Mouse (Mus musculus): ENCODE data around the gene Acvr2a.
A peak's percentile ranks its signal among the peaks of the same experiment; 100 is the strongest.
"Not testable (repeated sequence)": the region's sequence is repeated elsewhere in the genome, so short reads cannot be mapped to it uniquely, and the experiment has no call there.

The Acvr2a gene

DNA sequence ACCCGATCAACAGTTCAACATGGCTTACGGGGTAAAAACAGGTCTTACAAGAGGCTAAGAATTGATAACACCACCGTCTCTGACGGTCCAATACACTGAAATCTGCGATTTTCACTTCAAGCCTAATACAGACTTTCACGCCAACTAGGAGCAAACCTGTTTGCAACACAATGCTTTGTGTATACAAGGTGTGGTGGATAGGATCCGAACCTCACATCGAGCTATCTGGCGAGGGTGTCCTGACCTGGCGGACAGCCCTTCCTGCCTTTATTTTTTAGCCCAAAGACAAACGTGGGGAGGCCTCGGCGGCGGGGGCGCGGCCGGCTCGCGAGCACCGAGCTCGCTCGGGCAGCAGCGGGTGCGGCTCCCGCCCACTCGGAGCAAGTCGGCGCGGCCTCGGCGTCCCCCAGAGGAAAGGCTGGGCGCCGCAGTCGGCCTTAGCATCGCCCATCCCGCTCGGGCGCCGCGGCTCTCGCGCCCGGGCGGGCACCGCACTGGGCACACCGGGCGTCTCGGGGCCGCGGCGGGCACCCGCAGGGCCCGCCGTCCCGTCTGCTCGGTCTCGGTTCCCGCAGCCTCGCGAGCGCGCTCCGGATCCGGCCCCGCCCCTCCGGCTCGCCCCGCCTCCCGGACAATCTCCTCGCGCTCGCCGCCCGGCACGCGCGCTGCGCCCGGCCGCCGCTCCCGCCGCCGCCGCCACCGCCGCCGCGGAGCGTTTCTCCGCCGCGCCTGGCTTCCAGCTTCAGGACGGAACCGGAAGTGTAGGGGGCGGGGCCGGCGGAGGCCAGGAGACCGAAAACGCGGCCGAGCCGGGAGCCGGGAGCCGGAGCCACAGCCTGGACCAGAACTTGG is at the start of gene Acvr2a:
Gene Acvr2a (plus strand): TSS at position 739 of the 852 bp plus-strand sequence.
- peak; percentile 96 to 97 for DNase-seq

DNA sequence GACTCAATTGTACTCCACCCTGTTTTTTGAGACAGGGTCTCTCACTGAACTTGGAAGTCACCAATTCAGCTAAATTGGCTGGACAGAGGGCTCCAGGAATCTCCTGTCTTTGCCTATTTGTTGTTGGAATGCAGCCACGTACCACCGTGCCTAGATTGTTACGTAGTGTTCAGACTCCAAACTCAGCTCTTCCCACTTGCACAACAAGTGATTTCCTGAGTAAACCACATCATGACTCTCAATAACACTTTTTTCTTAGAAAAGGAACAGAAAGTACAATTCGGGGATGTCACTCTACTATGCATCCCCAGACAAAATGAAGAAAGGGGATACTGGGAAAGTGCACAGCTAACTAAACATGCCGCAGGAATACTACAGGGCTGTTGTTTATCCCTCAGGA is 47.4 kb upstream of the Acvr2a start:
- no peak for DNase-seq

DNA sequence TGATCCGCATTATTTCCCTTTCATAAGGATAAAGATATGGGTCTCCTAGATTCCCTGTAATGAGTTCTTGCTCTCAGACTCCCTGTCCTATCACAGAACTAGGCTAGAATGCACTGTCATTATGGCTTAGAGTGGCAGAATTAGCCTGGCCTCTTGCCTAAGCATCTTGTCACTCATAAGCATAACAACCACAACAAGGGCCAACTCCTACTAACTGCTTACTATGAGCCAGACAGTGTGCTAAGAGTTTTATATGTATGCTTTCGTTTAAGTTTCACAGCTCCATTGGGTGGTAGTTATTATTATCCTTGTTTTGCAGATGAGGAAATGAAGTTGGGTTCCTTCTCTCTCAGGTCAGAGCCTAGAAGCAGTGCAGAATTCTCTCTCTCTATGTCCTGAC is 46.1 kb upstream of the Acvr2a start:
- no peak for DNase-seq

DNA sequence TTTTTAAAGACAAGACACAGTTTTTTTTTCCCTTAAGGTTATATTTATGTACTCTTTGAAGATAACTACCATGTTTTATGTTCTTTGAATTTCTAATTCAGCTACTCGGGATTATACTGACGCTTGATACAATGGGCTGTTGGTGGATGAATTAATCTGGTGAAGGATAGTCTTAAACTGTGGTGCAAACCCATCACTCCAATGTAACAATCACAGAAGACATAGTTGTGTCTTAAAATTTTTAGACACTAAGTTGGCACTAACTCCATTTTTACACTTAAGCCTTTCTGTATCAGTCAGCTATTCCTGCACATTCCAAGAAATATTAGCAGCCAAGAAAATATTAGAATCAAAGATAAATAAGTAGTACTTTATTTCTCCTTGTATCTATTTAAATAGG is 45.7 kb upstream of the Acvr2a start:
- DNase-seq: no peak

DNA sequence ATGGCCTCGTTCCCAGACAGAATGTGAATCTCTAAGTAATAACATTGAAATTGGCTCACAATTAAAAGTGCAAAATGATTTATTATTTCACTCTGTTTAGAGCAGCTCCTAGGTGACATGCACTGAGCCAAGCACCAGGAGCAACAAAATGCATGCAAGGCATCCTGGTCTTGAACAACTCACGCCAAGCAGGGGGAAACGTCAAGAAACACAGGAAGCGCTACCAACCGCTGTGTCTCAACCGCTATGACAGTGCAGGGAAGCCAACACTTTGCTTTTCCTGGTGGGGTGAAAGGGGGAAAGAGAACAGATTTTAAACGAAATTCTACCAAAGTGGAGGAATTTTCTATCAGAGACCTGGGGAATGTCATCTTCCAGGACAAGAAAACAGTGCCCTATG is 43.8 kb upstream of the Acvr2a start:
- DNase-seq: no peak

GRCm38 (mm10) chr2:48770634-48771033 is 43.3 kb upstream of the Acvr2a start:
- DNase-seq: no peak

GRCm38 (mm10) chr2:48775281-48775680 is 38.6 kb upstream of the Acvr2a start:
- no peak for DNase-seq

- DNase-seq: no peak
Observed at GRCm38 (mm10) chr2:48788901-48789300, 25.0 kb upstream of the Acvr2a start.

DNA sequence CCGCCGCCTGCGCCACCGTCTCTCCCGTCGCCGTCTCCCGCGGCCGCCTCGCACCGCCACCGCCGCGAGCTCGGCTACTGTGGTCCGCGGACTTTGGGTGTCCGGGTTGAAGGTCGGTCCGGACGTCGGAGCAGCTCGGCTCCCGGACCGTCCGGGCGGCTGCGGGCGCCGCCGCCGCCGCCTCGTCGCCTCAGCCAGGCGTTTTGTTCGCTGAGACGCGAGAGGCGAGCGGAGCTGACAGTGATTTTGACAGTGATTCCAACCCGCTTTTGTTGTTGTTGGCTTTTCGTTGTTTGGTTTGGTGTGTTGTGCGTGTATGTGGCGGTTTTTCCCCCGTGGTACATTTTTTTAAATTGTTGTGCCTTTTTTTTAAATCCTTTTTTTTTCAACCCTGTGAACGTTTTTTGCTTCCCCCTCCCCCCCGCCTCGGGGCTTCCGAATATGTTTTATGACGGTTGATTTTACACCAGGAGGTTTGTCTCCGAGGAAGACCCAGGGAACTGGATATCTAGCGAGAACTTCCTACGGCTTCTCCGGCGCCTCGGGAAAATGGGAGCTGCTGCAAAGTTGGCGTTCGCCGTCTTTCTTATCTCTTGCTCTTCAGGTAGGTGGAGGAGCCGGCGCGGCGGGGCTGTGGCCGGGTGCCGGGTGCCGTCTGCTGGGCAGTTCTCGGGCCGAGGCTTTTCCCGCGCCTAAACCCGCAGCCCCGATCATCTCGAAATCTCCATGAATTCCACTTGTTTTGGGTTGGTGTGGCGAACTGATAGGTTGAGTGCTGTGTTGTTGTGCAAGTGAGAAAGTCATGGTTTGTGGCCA is 522 bp downstream of the Acvr2a start:
- DNase-seq: peak; percentile 45 to 57

- DNase-seq: no peak
Observed at GRCm38 (mm10) chr2:48815039-48815590, 1.2 kb downstream of the Acvr2a start.

DNA sequence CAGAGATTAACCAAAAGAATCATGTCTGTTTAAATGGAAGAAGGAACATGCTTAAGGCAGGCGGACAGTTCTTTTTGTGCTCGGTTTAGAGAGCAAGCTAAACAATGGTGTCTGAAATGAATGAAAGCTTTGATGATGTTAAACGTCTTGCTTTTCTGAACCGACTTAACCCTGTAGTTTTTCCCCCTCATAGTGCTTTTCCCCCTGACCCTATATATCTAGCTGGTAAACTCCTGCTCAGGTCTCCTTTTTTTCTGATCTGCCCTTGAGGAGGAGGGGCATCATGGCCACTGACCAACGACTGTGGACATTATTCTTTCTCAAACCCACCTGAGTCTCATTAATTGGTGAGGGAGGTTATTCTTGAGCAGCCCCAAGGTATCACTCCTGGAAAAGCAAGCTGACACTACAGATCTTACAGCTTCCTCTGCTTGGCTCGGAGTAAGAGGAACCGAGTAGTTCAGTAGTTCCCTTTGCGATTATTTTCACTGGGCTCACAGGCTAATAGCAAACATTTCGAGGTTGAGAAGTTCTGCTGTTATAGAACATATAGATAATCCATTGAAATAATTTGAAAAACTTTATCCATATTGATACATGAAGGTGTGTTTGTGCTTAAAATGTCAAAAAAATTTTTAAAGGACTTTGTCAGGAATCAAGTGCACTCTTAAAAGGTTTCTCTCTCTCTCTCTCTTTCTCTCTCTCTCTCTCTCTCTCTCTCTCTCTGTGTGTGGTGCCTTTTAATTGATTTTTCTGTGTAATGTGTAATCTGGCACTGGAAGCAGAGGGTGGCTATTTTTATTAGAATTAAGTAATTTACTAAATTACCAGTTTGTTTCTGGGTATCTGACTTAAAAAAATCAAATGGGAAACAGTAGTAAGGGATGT is 2.5 kb downstream of the Acvr2a start:
- DNase-seq: no peak

- no peak for DNase-seq
Observed at GRCm38 (mm10) chr2:48825878-48826277, 12.0 kb downstream of the Acvr2a start.

GRCm38 (mm10) chr2:48826380-48826779 is 12.5 kb downstream of the Acvr2a start:
- no peak for DNase-seq

DNA sequence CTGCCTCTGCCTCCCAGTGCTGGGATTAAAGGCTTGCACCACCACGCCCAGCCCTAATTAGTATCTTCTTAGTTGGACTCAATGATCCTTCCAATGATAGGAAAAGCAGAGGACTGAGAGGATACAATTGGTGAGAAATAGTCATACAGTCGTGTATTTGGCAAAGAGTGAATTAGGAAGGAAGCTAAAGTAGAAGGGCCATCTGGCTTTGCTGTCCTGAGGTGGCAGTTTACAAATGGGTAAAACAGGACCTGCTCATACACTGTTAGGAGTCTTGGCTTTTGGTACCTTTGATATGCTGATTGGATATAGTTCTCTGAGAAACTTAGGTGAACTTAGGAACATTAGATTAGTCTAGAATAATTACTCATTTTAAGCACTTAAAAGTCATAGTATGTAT is 16.6 kb downstream of the Acvr2a start:
- no peak for DNase-seq

GRCm38 (mm10) chr2:48832305-48832704 is 18.4 kb downstream of the Acvr2a start:
- DNase-seq: no peak

DNA sequence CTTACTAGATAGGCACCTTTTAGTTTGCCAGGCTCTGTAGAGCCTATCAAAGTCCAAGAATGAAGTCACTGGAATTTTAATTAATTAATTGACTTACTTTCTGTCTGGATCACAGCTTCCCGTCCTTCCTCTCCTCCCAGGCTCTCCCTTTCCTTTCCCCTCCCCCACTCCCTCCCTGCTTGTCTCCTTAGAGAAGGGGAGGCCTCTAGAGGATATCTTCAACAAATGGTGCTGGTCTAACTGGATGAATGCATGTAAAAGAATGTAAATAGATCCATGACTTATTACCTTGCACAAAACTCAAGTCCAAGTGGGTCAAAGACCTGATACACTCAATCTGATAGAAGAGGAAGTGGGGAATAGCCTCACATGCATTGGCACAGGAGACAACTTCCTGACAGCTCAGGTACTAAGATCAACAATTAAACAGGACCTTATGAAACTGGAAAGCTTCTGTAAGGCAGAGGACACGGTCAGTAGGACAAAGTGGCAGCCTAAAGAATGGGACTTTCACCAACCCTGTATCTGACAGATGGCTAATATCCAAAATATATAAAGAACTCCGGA is 20.1 kb downstream of the Acvr2a start:
- DNase-seq: peak in 1 of 2 experiments; percentile 16

DNA sequence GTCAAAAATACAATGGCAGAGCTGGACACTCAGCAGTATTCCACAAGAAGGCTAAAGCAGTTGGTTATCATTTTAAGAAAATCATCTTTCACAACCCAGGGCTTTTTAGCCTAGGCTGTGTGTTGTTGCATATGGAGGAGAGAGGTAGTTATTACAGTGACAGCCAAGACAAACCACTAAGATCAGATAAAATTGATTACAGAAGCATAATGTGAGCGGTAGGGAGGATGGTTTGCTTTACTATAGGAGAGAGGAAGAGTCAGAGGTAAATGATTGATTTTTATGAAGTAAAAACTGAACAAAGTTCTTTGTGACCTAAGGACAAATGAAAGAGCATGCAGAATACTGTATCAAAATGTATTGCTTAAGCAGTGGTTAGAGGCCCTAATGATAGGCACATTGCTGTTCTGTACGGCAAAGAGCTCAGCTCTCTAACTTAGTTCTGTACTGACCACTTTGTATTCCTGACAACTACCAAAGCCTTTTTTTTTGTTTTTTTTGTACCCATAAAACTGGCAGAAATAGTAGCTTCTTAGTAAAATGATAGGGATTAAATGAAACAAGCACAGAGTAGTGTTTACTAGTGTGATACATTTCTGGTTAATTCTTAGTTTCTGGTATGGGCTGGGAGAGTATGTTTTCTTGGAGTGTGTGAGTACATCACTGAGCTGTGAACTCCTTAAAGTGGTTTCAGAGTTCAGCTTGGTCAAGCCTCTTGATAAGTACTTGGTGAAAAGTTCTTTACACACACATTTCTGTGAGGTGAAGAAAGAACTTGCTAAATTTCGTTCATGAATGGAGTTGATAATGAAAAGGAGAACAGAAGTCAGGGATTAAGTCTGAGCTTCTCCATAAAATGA is 27.9 kb downstream of the Acvr2a start:
- no peak for DNase-seq

GRCm38 (mm10) chr2:48846689-48847398 is 32.9 kb downstream of the Acvr2a start:
- DNase-seq: peak in 1 of 2 experiments; percentile 17

DNA sequence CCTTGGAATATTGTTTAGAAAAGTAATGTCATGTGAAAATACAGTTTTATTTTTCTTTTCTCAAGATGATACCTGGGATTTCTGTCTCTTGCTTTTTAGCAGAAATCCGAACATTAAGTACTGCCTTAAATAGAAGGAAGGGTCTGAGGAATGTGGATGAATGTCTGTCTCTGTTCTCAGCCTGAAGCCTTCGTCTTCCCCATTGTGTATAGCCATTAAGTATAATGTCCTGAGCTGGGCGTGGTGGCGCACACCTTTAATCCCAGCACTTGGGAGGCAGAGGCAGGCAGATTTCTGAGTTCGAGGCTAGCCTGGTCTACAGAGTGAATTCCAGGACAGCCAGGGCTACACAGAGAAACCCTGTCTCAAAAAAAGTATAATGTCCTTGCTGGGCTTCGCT is 51.7 kb downstream of the Acvr2a start:
- DNase-seq: not testable (repeated sequence)

DNA sequence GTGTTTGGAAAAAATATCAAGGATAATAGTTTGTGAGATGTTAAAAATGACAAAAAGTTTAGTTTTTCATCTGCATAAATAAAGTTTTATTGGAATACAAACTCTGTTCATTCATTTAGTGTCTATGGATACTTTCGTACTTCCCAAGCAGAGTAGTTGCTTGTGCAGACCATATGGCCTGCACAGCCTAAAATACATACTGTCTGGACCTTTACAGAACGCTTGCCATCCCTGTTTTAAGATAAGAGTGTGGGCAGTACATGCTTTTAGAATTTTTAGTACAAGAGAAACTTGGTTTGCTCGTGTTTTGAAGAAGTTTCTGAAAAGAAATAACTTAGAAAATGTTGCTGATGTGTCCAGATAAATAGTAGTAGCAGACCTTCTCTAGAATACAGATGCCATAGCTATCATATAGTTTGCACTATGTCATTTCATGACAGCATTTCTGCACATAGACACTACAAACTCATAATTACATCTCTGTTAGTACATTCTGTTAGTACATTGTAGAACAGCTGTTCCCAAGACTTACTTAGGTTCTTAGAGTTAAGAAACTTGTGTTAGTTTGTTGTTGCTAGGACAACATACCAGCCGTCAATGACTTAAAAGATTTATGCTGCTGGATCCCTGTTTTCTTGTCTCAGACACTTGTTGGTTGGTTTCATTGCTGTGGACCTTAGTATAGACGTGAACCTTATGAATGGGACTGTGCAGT is 54.4 kb downstream of the Acvr2a start:
- DNase-seq: no peak
